Mouse (Mus musculus): ENCODE data around the gene Mllt3. TPM values are rescaled to one million over a fixed set of nuclear protein-coding genes. Genes with fewer than 3 reads are reported as not detected.
"Not testable (repeated sequence)": the region's sequence is repeated elsewhere in the genome, so short reads cannot be mapped to it uniquely, and the experiment has no call there.

Gene Mllt3
- polyA plus RNA-seq, 1 experiment from 2014 or later = 33.4 TPM

GRCm38 (mm10) chr4:87964890-87965289 lies 68.3 kb downstream of the Mllt3 start:
- not testable (repeated sequence) for H3K9me3 ChIP-seq (ENCODE audit: control insufficient read depth, low read length); H3K27me3 ChIP-seq (ENCODE audit: control insufficient read depth, insufficient read depth, low read length); H3K36me3 ChIP-seq (ENCODE audit: control insufficient read depth, insufficient read depth, low read length); ATAC-seq (ENCODE audit: low FRiP score, low TSS enrichment); H3K4me2 ChIP-seq (replicated peaks; ENCODE audit: low read depth, low read length); H3K27ac ChIP-seq (ENCODE audit: low read depth, low read length); H3K4me3 ChIP-seq (ENCODE audit: low read length); H3K4me1 ChIP-seq (ENCODE audit: control insufficient read depth, insufficient read depth, low read length); H3K9ac ChIP-seq (ENCODE audit: low read depth, low read length)
- 97% methylated on average over 1 of the region's 2 CpGs for WGBS

GRCm38 (mm10) chr4:87963773-87964076 lies 69.4 kb downstream of the Mllt3 start:
- Histone ChIP-seq H3K9ac (ENCODE audit: low read depth, low read length) (no peak overlapping the region), H3K4me1 (ENCODE audit: control insufficient read depth, insufficient read depth, low read length) (no peaks in the 10 kb centered on the region), H3K27ac (ENCODE audit: low read depth, low read length) (no peak overlapping the region), H3K4me2 (replicated peaks; ENCODE audit: low read depth, low read length) (no peak overlapping the region), H3K9me3 (ENCODE audit: control insufficient read depth, low read length) (no peaks in the 10 kb centered on the region), H3K27me3 (ENCODE audit: control insufficient read depth, insufficient read depth, low read length) (no peaks in the 10 kb centered on the region), H3K4me3 (ENCODE audit: low read length) (no peak overlapping the region), H3K36me3 (ENCODE audit: control insufficient read depth, insufficient read depth, low read length) (no peaks in the 10 kb centered on the region)
- 80% methylated on average over 3 of the region's 3 CpGs for WGBS
- no peak for ATAC-seq (ENCODE audit: low FRiP score, low TSS enrichment)

GRCm38 (mm10) chr4:87963055-87963772 lies 70.0 kb downstream of the Mllt3 start:
- no peak for ATAC-seq (ENCODE audit: low FRiP score, low TSS enrichment)

GRCm38 (mm10) chr4:87961872-87962271 lies 71.3 kb downstream of the Mllt3 start:
- H3K4me1 ChIP-seq (ENCODE audit: control insufficient read depth, insufficient read depth, low read length) = 0 out of 2 replicates have a peak, but pooled peaks cover 2% of the 10 kb centered on the region
- ATAC-seq (ENCODE audit: low FRiP score, low TSS enrichment) = no peak
- no peaks in the 10 kb centered on the region for H3K27me3 ChIP-seq (ENCODE audit: control insufficient read depth, insufficient read depth, low read length)
- no peak overlapping the region for H3K27ac ChIP-seq (ENCODE audit: low read depth, low read length)
- 80% methylated on average over 6 of the region's 6 CpGs for WGBS
- no peaks in the 10 kb centered on the region for H3K9me3 ChIP-seq (ENCODE audit: control insufficient read depth, low read length)
- H3K4me3 ChIP-seq (ENCODE audit: low read length) = no peak overlapping the region
- no peak overlapping the region for H3K4me2 ChIP-seq (replicated peaks; ENCODE audit: low read depth, low read length)
- no peaks in the 10 kb centered on the region for H3K36me3 ChIP-seq (ENCODE audit: control insufficient read depth, insufficient read depth, low read length)
- H3K9ac ChIP-seq (ENCODE audit: low read depth, low read length) = no peak overlapping the region

More at GRCm38 (mm10) chr4:87963055-87963772, 70.0 kb downstream of the Mllt3 start:
- H3K9ac ChIP-seq (ENCODE audit: low read depth, low read length) = no peak overlapping the region
- no peaks in the 10 kb centered on the region for H3K9me3 ChIP-seq (ENCODE audit: control insufficient read depth, low read length)
- no peak overlapping the region for H3K4me2 ChIP-seq (replicated peaks; ENCODE audit: low read depth, low read length)
- H3K27me3 ChIP-seq (ENCODE audit: control insufficient read depth, insufficient read depth, low read length) = no peaks in the 10 kb centered on the region
- H3K27ac ChIP-seq (ENCODE audit: low read depth, low read length) = no peak overlapping the region
- no peaks in the 10 kb centered on the region for H3K36me3 ChIP-seq (ENCODE audit: control insufficient read depth, insufficient read depth, low read length)
- no peak overlapping the region for H3K4me3 ChIP-seq (ENCODE audit: low read length)
- H3K4me1 ChIP-seq (ENCODE audit: control insufficient read depth, insufficient read depth, low read length) = 0 out of 2 replicates have a peak, but pooled peaks cover 2% of the 10 kb centered on the region
- 72% methylated on average over 13 of the region's 13 CpGs for WGBS

GRCm38 (mm10) chr4:87957852-87958251 lies 75.3 kb downstream of the Mllt3 start:
- H3K27ac ChIP-seq (ENCODE audit: low read depth, low read length) = no peak overlapping the region
- H3K4me3 ChIP-seq (ENCODE audit: low read length) = no peak overlapping the region
- H3K4me2 ChIP-seq (replicated peaks; ENCODE audit: low read depth, low read length) = no peak overlapping the region
- no peaks in the 10 kb centered on the region for H3K27me3 ChIP-seq (ENCODE audit: control insufficient read depth, insufficient read depth, low read length)
- H3K4me1 ChIP-seq (ENCODE audit: control insufficient read depth, insufficient read depth, low read length) = 0 out of 2 replicates have a peak, but pooled peaks cover 2% of the 10 kb centered on the region
- ATAC-seq (ENCODE audit: low FRiP score, low TSS enrichment) = no peak
- 42% methylated on average over 3 of the region's 3 CpGs for WGBS
- H3K9ac ChIP-seq (ENCODE audit: low read depth, low read length) = no peak overlapping the region
- no peaks in the 10 kb centered on the region for H3K9me3 ChIP-seq (ENCODE audit: control insufficient read depth, low read length)
- H3K36me3 ChIP-seq (ENCODE audit: control insufficient read depth, insufficient read depth, low read length) = no peaks in the 10 kb centered on the region

- WGBS = 82% methylated on average over 3 of the region's 3 CpGs
- Histone ChIP-seq H3K27me3 (ENCODE audit: control insufficient read depth, insufficient read depth, low read length) (no peaks in the 10 kb centered on the region), H3K27ac (ENCODE audit: low read depth, low read length) (no peak overlapping the region), H3K36me3 (ENCODE audit: control insufficient read depth, insufficient read depth, low read length) (no peaks in the 10 kb centered on the region), H3K9ac (ENCODE audit: low read depth, low read length) (no peak overlapping the region), H3K4me2 (replicated peaks; ENCODE audit: low read depth, low read length) (no peak overlapping the region), H3K4me1 (ENCODE audit: control insufficient read depth, insufficient read depth, low read length) (0 out of 2 replicates have a peak, but pooled peaks cover 2% of the 10 kb centered on the region), H3K9me3 (ENCODE audit: control insufficient read depth, low read length) (no peaks in the 10 kb centered on the region), H3K4me3 (ENCODE audit: low read length) (no peak overlapping the region)
- ATAC-seq (ENCODE audit: low FRiP score, low TSS enrichment) = no peak
Measured at GRCm38 (mm10) chr4:87957198-87957597, 76.0 kb downstream of the Mllt3 start.

- Histone ChIP-seq H3K36me3 (ENCODE audit: control insufficient read depth, insufficient read depth, low read length) (no peaks in the 10 kb centered on the region), H3K4me3 (ENCODE audit: low read length) (no peak overlapping the region), H3K9ac (ENCODE audit: low read depth, low read length) (no peak overlapping the region), H3K4me1 (ENCODE audit: control insufficient read depth, insufficient read depth, low read length) (0 out of 2 replicates have a peak, but pooled peaks cover 2% of the 10 kb centered on the region), H3K9me3 (ENCODE audit: control insufficient read depth, low read length) (no peaks in the 10 kb centered on the region), H3K27me3 (ENCODE audit: control insufficient read depth, insufficient read depth, low read length) (no peaks in the 10 kb centered on the region), H3K4me2 (replicated peaks; ENCODE audit: low read depth, low read length) (no peak overlapping the region), H3K27ac (ENCODE audit: low read depth, low read length) (no peak overlapping the region)
- WGBS = 89% methylated on average over 2 of the region's 2 CpGs
- ATAC-seq (ENCODE audit: low FRiP score, low TSS enrichment) = no peak
Measured at GRCm38 (mm10) chr4:87955132-87955531, 78.0 kb downstream of the Mllt3 start.

- H3K27me3 ChIP-seq (ENCODE audit: control insufficient read depth, insufficient read depth, low read length) = no peaks in the 10 kb centered on the region
- no peaks in the 10 kb centered on the region for H3K36me3 ChIP-seq (ENCODE audit: control insufficient read depth, insufficient read depth, low read length)
- no peak for ATAC-seq (ENCODE audit: low FRiP score, low TSS enrichment)
- no peak overlapping the region for H3K9ac ChIP-seq (ENCODE audit: low read depth, low read length)
- H3K27ac ChIP-seq (ENCODE audit: low read depth, low read length) = no peak overlapping the region
- H3K9me3 ChIP-seq (ENCODE audit: control insufficient read depth, low read length) = no peaks in the 10 kb centered on the region
- 65% methylated on average over 7 of the region's 7 CpGs for WGBS
- no peak overlapping the region for H3K4me2 ChIP-seq (replicated peaks; ENCODE audit: low read depth, low read length)
- no peak overlapping the region for H3K4me3 ChIP-seq (ENCODE audit: low read length)
- H3K4me1 ChIP-seq (ENCODE audit: control insufficient read depth, insufficient read depth, low read length) = 0 out of 2 replicates have a peak, but pooled peaks cover 2% of the 10 kb centered on the region
Measured at GRCm38 (mm10) chr4:87954421-87955083, 78.6 kb downstream of the Mllt3 start.

- Histone ChIP-seq H3K4me3 (ENCODE audit: low read length) (no peak overlapping the region), H3K4me1 (ENCODE audit: control insufficient read depth, insufficient read depth, low read length) (0 out of 2 replicates have a peak, but pooled peaks cover 2% of the 10 kb centered on the region), H3K9me3 (ENCODE audit: control insufficient read depth, low read length) (no peaks in the 10 kb centered on the region), H3K27me3 (ENCODE audit: control insufficient read depth, insufficient read depth, low read length) (no peaks in the 10 kb centered on the region), H3K9ac (ENCODE audit: low read depth, low read length) (no peak overlapping the region), H3K27ac (ENCODE audit: low read depth, low read length) (no peak overlapping the region), H3K36me3 (ENCODE audit: control insufficient read depth, insufficient read depth, low read length) (no peaks in the 10 kb centered on the region), H3K4me2 (replicated peaks; ENCODE audit: low read depth, low read length) (no peak overlapping the region)
- 66% methylated on average over 4 of the region's 4 CpGs for WGBS
- ATAC-seq (ENCODE audit: low FRiP score, low TSS enrichment) = no peak
Measured at GRCm38 (mm10) chr4:87953736-87954135, 79.4 kb downstream of the Mllt3 start.
